Mouse (Mus musculus): ENCODE measurements at regions not wholly inside any gene's neighbourhood (a gene's known extent, or its start where the extent isn't known, plus 50 kb on each side); places are given as distances from the start of the nearest gene placed in this dataset.

DNA sequence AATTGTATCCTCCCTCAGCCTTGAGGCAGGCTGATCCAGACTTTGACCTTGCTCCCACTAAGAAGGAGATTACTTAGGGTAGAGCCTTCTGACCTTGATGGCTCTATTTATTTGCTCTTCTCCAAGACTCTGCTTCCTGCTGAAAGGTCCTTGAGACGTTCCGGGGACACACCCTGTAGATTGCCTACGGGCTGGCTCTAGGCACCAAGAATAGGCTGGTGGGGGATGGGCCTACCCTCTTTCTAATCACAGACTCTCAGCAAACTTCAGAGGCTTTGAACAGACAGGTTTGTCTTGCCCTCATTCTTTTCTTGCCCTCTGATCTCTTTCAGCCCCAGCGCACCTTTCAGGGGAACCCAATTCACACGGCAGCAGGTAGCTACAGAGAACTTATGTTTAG is 265.4 kb upstream of the Fshr start:
- H3K27me3 ChIP-seq (replicated peaks; ENCODE audit: control insufficient read depth, insufficient read depth, low read length) = no peaks in the 10 kb centered on the region
- H3K9ac ChIP-seq (ENCODE audit: low read depth, low read length) = no peak overlapping the region
- H3K4me3 ChIP-seq (ENCODE audit: low read length) = no peak overlapping the region
- WGBS = 51% methylated on average over 5 of the region's 5 CpGs
- H3K4me2 ChIP-seq (ENCODE audit: low read depth, low read length) = no peak overlapping the region
- H3K36me3 ChIP-seq (ENCODE audit: control insufficient read depth, insufficient read depth, low read length) = no peaks in the 10 kb centered on the region
- no peak overlapping the region for H3K27ac ChIP-seq (ENCODE audit: low read length)
- H3K4me1 ChIP-seq (ENCODE audit: control insufficient read depth, insufficient read depth, low read length) = no peaks in the 10 kb centered on the region
- no peaks in the 10 kb centered on the region for H3K9me3 ChIP-seq (ENCODE audit: control insufficient read depth, low read length)
- ATAC-seq = peak; percentile 36; the same call in 1 of the 2 replicates

DNA sequence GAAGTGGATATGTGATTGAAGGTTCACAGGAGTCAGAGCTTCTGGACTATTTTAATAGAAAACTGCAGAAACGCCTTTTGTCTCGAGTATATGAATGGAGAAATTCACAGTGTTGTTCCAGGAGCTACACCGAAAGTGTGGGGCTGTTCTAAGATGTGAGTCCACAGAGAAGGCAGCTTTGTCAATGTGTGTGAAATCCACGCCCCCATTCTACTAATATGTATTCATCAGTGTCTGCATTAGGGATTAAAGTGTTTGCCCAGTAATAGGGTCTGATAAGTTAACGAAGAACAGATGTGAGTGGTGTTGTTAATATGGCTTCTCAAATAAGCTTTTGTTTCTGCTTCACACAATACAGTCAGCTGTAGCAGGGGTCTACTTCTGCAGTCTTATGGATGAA is 260.0 kb upstream of the Fshr start:
- no peaks in the 10 kb centered on the region for H3K9me3 ChIP-seq (ENCODE audit: control insufficient read depth, low read length)
- H3K9ac ChIP-seq (ENCODE audit: low read depth, low read length) = no peak overlapping the region
- no peak overlapping the region for H3K4me3 ChIP-seq (ENCODE audit: low read length)
- no peaks in the 10 kb centered on the region for H3K4me1 ChIP-seq (ENCODE audit: control insufficient read depth, insufficient read depth, low read length)
- no peaks in the 10 kb centered on the region for H3K36me3 ChIP-seq (ENCODE audit: control insufficient read depth, insufficient read depth, low read length)
- H3K27me3 ChIP-seq (replicated peaks; ENCODE audit: control insufficient read depth, insufficient read depth, low read length) = no peaks in the 10 kb centered on the region
- WGBS = 73% methylated on average over 5 of the region's 5 CpGs
- no peak overlapping the region for H3K27ac ChIP-seq (ENCODE audit: low read length)
- ATAC-seq = no peak
- H3K4me2 ChIP-seq (ENCODE audit: low read depth, low read length) = no peak overlapping the region

DNA sequence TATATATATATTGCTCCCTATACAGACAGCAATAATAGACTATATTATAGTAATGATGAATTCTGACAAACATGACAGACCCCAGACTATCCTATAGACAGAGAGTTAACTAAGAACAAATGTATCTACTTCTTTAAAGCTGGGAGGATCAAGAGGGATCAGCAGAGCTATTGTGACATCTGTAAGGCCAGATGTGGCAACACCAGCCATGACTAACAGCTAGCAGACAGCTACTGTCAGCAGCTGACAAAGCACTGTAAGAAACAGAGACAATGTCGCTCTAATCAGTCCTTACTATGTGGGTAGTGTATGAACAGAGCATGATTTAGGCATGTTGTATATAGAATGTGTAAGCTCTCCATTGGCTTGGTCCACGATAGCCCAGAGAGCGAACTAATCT is 253.8 kb upstream of the Fshr start:
- no peaks in the 10 kb centered on the region for H3K27me3 ChIP-seq (replicated peaks; ENCODE audit: control insufficient read depth, insufficient read depth, low read length)
- no peaks in the 10 kb centered on the region for H3K4me1 ChIP-seq (ENCODE audit: control insufficient read depth, insufficient read depth, low read length)
- H3K36me3 ChIP-seq (ENCODE audit: control insufficient read depth, insufficient read depth, low read length) = no peaks in the 10 kb centered on the region
- no peak overlapping the region for H3K27ac ChIP-seq (ENCODE audit: low read length)
- no peak overlapping the region for H3K4me2 ChIP-seq (ENCODE audit: low read depth, low read length)
- ATAC-seq = no peak
- WGBS = 87% methylated on average over 3 of the region's 3 CpGs
- H3K9me3 ChIP-seq (ENCODE audit: control insufficient read depth, low read length) = no peaks in the 10 kb centered on the region
- no peak overlapping the region for H3K4me3 ChIP-seq (ENCODE audit: low read length)
- H3K9ac ChIP-seq (ENCODE audit: low read depth, low read length) = no peak overlapping the region

- Histone ChIP-seq H3K9ac (ENCODE audit: low read depth, low read length) (no peak overlapping the region), H3K4me1 (ENCODE audit: control insufficient read depth, insufficient read depth, low read length) (no peaks in the 10 kb centered on the region), H3K27ac (ENCODE audit: low read length) (no peak overlapping the region), H3K4me2 (ENCODE audit: low read depth, low read length) (no peak overlapping the region), H3K27me3 (replicated peaks; ENCODE audit: control insufficient read depth, insufficient read depth, low read length) (no peaks in the 10 kb centered on the region), H3K36me3 (ENCODE audit: control insufficient read depth, insufficient read depth, low read length) (no peaks in the 10 kb centered on the region), H3K9me3 (ENCODE audit: control insufficient read depth, low read length) (no peaks in the 10 kb centered on the region), H3K4me3 (ENCODE audit: low read length) (no peak overlapping the region)
- 82% methylated on average over 4 of the region's 4 CpGs for WGBS
- ATAC-seq = no peak
Observed at GRCm38 (mm10) chr17:89450724-89451123, 250.2 kb upstream of the Fshr start.

- Histone ChIP-seq H3K9ac (ENCODE audit: low read depth, low read length) (no peak overlapping the region), H3K4me2 (ENCODE audit: low read depth, low read length) (no peak overlapping the region), H3K4me3 (ENCODE audit: low read length) (no peak overlapping the region), H3K27ac (ENCODE audit: low read length) (no peak overlapping the region), H3K9me3 (ENCODE audit: control insufficient read depth, low read length) (no peaks in the 10 kb centered on the region), H3K4me1 (ENCODE audit: control insufficient read depth, insufficient read depth, low read length) (no peaks in the 10 kb centered on the region), H3K36me3 (ENCODE audit: control insufficient read depth, insufficient read depth, low read length) (no peaks in the 10 kb centered on the region), H3K27me3 (replicated peaks; ENCODE audit: control insufficient read depth, insufficient read depth, low read length) (no peaks in the 10 kb centered on the region)
- ATAC-seq = no peak
Observed at GRCm38 (mm10) chr17:89449391-89449790, 248.9 kb upstream of the Fshr start.

DNA sequence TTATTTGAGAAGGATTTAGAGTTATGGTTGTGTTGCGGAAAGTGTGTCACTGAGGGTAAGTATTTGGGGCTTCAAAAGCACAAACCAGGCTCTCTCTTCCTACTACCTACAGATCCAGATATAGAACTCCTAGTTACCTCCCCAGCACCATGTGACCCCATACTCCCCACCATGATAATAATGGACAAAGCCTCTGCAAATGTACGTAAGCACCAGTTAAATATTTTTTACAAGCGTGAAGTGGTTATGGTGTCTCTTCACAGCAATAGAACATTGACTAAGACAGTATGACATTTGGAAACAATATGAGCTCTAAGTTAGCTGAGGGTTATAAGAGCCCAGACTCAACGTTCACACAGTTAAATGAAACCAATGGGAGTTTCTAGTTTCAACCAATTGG is 233.8 kb upstream of the Fshr start:
- no peak for ATAC-seq
- WGBS = 90% methylated on average over 4 of the region's 4 CpGs
- H3K4me3 ChIP-seq (ENCODE audit: low read length) = no peak overlapping the region
- H3K4me2 ChIP-seq (ENCODE audit: low read depth, low read length) = no peak overlapping the region
- H3K9ac ChIP-seq (ENCODE audit: low read depth, low read length) = no peak overlapping the region
- no peaks in the 10 kb centered on the region for H3K9me3 ChIP-seq (ENCODE audit: control insufficient read depth, low read length)
- H3K4me1 ChIP-seq (ENCODE audit: control insufficient read depth, insufficient read depth, low read length) = no peaks in the 10 kb centered on the region
- no peak overlapping the region for H3K27ac ChIP-seq (ENCODE audit: low read length)
- H3K27me3 ChIP-seq (replicated peaks; ENCODE audit: control insufficient read depth, insufficient read depth, low read length) = no peaks in the 10 kb centered on the region
- H3K36me3 ChIP-seq (ENCODE audit: control insufficient read depth, insufficient read depth, low read length) = no peaks in the 10 kb centered on the region

- 84% methylated on average over 1 of the region's 1 CpGs for WGBS
- H3K4me1 ChIP-seq (ENCODE audit: control insufficient read depth, insufficient read depth, low read length) = no peaks in the 10 kb centered on the region
Observed at GRCm38 (mm10) chr17:89410026-89410425, 209.6 kb upstream of the Fshr start.

GRCm38 (mm10) chr17:89405589-89405988 is 205.1 kb upstream of the Fshr start:
- Histone ChIP-seq H3K9ac (ENCODE audit: low read depth, low read length) (no peak overlapping the region), H3K36me3 (ENCODE audit: control insufficient read depth, insufficient read depth, low read length) (no peaks in the 10 kb centered on the region), H3K4me2 (ENCODE audit: low read depth, low read length) (no peak overlapping the region), H3K4me3 (ENCODE audit: low read length) (no peak overlapping the region), H3K27ac (ENCODE audit: low read length) (no peak overlapping the region), H3K9me3 (ENCODE audit: control insufficient read depth, low read length) (no peaks in the 10 kb centered on the region), H3K4me1 (ENCODE audit: control insufficient read depth, insufficient read depth, low read length) (no peaks in the 10 kb centered on the region), H3K27me3 (replicated peaks; ENCODE audit: control insufficient read depth, insufficient read depth, low read length) (no peaks in the 10 kb centered on the region)
- 82% methylated on average over 2 of the region's 2 CpGs for WGBS
- ATAC-seq = no peak

More at GRCm38 (mm10) chr17:89410026-89410425, 209.6 kb upstream of the Fshr start:
- Histone ChIP-seq H3K4me3 (ENCODE audit: low read length) (no peak overlapping the region), H3K4me2 (ENCODE audit: low read depth, low read length) (no peak overlapping the region), H3K36me3 (ENCODE audit: control insufficient read depth, insufficient read depth, low read length) (no peaks in the 10 kb centered on the region), H3K27ac (ENCODE audit: low read length) (no peak overlapping the region), H3K9me3 (ENCODE audit: control insufficient read depth, low read length) (no peaks in the 10 kb centered on the region), H3K9ac (ENCODE audit: low read depth, low read length) (no peak overlapping the region), H3K27me3 (replicated peaks; ENCODE audit: control insufficient read depth, insufficient read depth, low read length) (no peaks in the 10 kb centered on the region)
- no peak for ATAC-seq

DNA sequence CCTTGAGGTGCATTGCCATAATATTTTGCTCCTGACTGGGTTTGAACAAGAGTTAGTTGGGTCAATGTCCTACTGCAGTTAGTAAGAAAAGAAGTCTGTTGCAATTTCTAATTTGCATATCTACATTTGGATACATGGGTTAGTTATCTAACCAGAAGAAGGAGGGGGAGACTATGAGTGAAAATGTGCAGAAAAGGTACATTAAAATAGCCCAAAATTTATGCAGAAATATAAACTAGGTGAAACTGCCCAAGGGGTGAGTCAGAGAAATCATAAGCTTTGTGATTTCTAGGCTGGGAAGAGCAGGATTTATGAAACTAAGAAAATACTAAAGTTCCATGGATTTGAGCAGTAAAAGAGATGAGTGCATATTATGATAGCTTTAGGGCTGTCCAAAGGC is 156.8 kb upstream of the Fshr start:
- Histone ChIP-seq H3K9me3 (ENCODE audit: control insufficient read depth, low read length) (no peaks in the 10 kb centered on the region), H3K27me3 (replicated peaks; ENCODE audit: control insufficient read depth, insufficient read depth, low read length) (no peaks in the 10 kb centered on the region), H3K4me2 (ENCODE audit: low read depth, low read length) (no peak overlapping the region), H3K4me1 (ENCODE audit: control insufficient read depth, insufficient read depth, low read length) (no peaks in the 10 kb centered on the region), H3K27ac (ENCODE audit: low read length) (no peak overlapping the region), H3K36me3 (ENCODE audit: control insufficient read depth, insufficient read depth, low read length) (no peaks in the 10 kb centered on the region), H3K4me3 (ENCODE audit: low read length) (no peak overlapping the region), H3K9ac (ENCODE audit: low read depth, low read length) (no peak overlapping the region)
- ATAC-seq = no peak

- H3K27me3 ChIP-seq (replicated peaks; ENCODE audit: control insufficient read depth, insufficient read depth, low read length) = no peaks in the 10 kb centered on the region
- H3K4me2 ChIP-seq (ENCODE audit: low read depth, low read length) = no peak overlapping the region
- H3K4me1 ChIP-seq (ENCODE audit: control insufficient read depth, insufficient read depth, low read length) = no peaks in the 10 kb centered on the region
- no peak overlapping the region for H3K27ac ChIP-seq (ENCODE audit: low read length)
- no peak for ATAC-seq
- no peak overlapping the region for H3K9ac ChIP-seq (ENCODE audit: low read depth, low read length)
- H3K4me3 ChIP-seq (ENCODE audit: low read length) = no peak overlapping the region
- no peaks in the 10 kb centered on the region for H3K9me3 ChIP-seq (ENCODE audit: control insufficient read depth, low read length)
- H3K36me3 ChIP-seq (ENCODE audit: control insufficient read depth, insufficient read depth, low read length) = no peaks in the 10 kb centered on the region
- WGBS = 66% methylated on average over 8 of the region's 8 CpGs
Observed at GRCm38 (mm10) chr17:89340497-89341205, 140.2 kb upstream of the Fshr start.

Measured in intestine, embryonic 16.5 days (tissue).